In genomic region chr3:132168911-132169310, GRCm38 (mm10) we compare ENCODE assay signal across 18 mouse cellular contexts.
"Had no signal": no experiment of that assay in that cellular context is flagged by ENCODE, and none has a peak within 500 bp of the region (broad histone marks: within the 10 kb centered on the region; RNA-seq: fewer than 3 reads in every experiment).

No protein-coding gene starts in this region.

- H3K9ac ChIP-seq: kidney, embryonic 15.5 days; limb, embryonic 12.5 days; limb, embryonic 15.5 days; liver, embryonic 13.5 days; midbrain, embryonic 12.5 days; midbrain, embryonic 15.5 days; neural tube, embryonic 13.5 days had no signal

- H3K4me3 ChIP-seq: kidney, embryonic 15.5 days; limb, embryonic 12.5 days; limb, embryonic 15.5 days; liver, embryonic 13.5 days; midbrain, embryonic 12.5 days; midbrain, embryonic 15.5 days; myocyte; neural tube, embryonic 13.5 days had no signal

- H3K27me3 ChIP-seq: kidney, embryonic 15.5 days; limb, embryonic 12.5 days; limb, embryonic 15.5 days; liver, embryonic 13.5 days; midbrain, embryonic 12.5 days; midbrain, embryonic 15.5 days; neural tube, embryonic 13.5 days had no signal

- ATAC-seq: midbrain, embryonic 15.5 days had no signal

- DNase-seq: kidney, adult 8-10 months; kidney, postnatal 14 days; kidney, postnatal 4 days; left cerebral cortex, postnatal 4 days; liver, embryonic 13.5 days; lung, adult 2 months; lung, postnatal 14 days; lung, postnatal 4 days; retina, postnatal 1 day; thymus, adult 18-20 months; thymus, postnatal 4 days had no signal

- H3K36me3 ChIP-seq: kidney, embryonic 15.5 days; limb, embryonic 12.5 days; limb, embryonic 15.5 days; liver, embryonic 13.5 days; midbrain, embryonic 12.5 days; midbrain, embryonic 15.5 days; neural tube, embryonic 13.5 days had no signal

- H3K27ac ChIP-seq: kidney, embryonic 15.5 days; limb, embryonic 12.5 days; limb, embryonic 15.5 days; liver, embryonic 13.5 days; midbrain, embryonic 12.5 days; midbrain, embryonic 15.5 days; neural tube, embryonic 13.5 days had no signal

- H3K9me3 ChIP-seq: kidney, embryonic 15.5 days; limb, embryonic 12.5 days; limb, embryonic 15.5 days; liver, embryonic 13.5 days; midbrain, embryonic 12.5 days; midbrain, embryonic 15.5 days; neural tube, embryonic 13.5 days had no signal

- H3K4me2 ChIP-seq: kidney, embryonic 15.5 days; limb, embryonic 12.5 days; limb, embryonic 15.5 days; liver, embryonic 13.5 days; midbrain, embryonic 12.5 days; midbrain, embryonic 15.5 days; neural tube, embryonic 13.5 days had no signal

- H3K4me1 ChIP-seq: kidney, embryonic 15.5 days; limb, embryonic 12.5 days; limb, embryonic 15.5 days; liver, embryonic 13.5 days; midbrain, embryonic 12.5 days; midbrain, embryonic 15.5 days; neural tube, embryonic 13.5 days had no signal
